Mouse (Mus musculus) midbrain, embryonic 11.5 days (tissue): ENCODE measurements at regions not wholly inside any gene's neighbourhood (a gene's known extent, or its start where the extent isn't known, plus 50 kb on each side); places are given as distances from the start of the nearest gene placed in this dataset.

ENCODE experiments used
- ATAC-seq: fragments of 200-750 bp; cut with Nextera tagmentation; 2 replicates; pipeline ENCODE4 v1.8.0; 2017; ENCODE audit warnings: moderate TSS enrichment, moderate library complexity; ENCODE audit not compliant: low FRiP score
- DNase-seq: peaks from one replicate; pipeline ENCODE4 v3.0.0; 2015; ENCODE audit warnings: low spot score; ENCODE audit errors: missing footprints
- H3K27ac ChIP-seq: fragments of 300-500 bp; sonication (generic); 2 replicates; pipeline ENCODE4 v1.5.1; 2014; ENCODE audit warnings: low read depth, low read length
- H3K27me3 ChIP-seq: fragments of 300-500 bp; sonication (generic); 2 replicates; pipeline ENCODE4 v1.6.1; 2014; ENCODE audit warnings: mild to moderate bottlenecking, low read length, moderate library complexity, mixed read lengths; ENCODE audit not compliant: control insufficient read depth, insufficient read depth
- H3K36me3 ChIP-seq: fragments of 300-500 bp; sonication (generic); 2 replicates; pipeline ENCODE4 v1.6.1; 2014; ENCODE audit warnings: mild to moderate bottlenecking, low read length, moderate library complexity, mixed read lengths; ENCODE audit not compliant: control insufficient read depth, insufficient read depth
- H3K4me1 ChIP-seq: fragments of 300-500 bp; sonication (generic); 2 replicates; pipeline ENCODE4 v1.6.1; 2014; ENCODE audit warnings: low read length; ENCODE audit not compliant: control insufficient read depth, insufficient read depth
- H3K4me2 ChIP-seq: fragments of 300-500 bp; sonication (generic); 2 replicates; pipeline ENCODE4 v1.6.1; 2014; ENCODE audit warnings: mild to moderate bottlenecking, moderate library complexity
- H3K4me3 ChIP-seq: fragments of 300-500 bp; sonication (generic); 2 replicates; pipeline ENCODE4 v1.5.1; 2014; ENCODE audit warnings: low read depth, low read length
- H3K9ac ChIP-seq: fragments of 300-500 bp; sonication (generic); 2 replicates; pipeline ENCODE4 v1.6.1; 2014; ENCODE audit warnings: low read length
- H3K9me3 ChIP-seq: fragments of 300-500 bp; sonication (generic); 2 replicates; pipeline ENCODE4 v1.6.1; 2016; ENCODE audit warnings: low read length; ENCODE audit not compliant: control insufficient read depth
- WGBS: fragments of 180-500 bp; shearing (Covaris S2); extraction: QIAGEN DNeasy Blood & Tissue Kit; methylation state at CpG from one replicate; pipeline ENCODE4 v1.1.7; 2014; 5-methylcytosine and 5-hydroxymethylcytosine counted together

DNA sequence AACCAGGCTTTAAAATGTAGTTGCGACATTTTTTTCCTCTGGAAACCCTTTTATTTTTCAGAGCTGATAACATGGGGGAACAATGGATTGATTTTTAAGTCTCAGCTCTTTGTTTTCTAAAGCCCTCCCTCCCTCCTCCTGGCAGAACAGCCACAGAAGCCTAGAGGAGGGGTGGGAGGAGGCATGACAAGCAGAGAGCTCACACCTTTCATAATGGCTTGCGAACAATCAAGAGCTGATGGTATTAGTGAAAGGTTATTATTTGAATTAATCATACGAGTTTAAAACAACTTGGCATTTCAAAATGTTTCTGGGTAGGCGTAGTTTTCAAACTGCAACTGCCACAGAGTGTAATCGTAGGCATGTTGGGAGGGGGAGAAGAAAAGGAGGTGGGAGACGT is 894.3 kb upstream of the Tenm3 start:
- 70% methylated on average over 6 of the region's 6 CpGs for WGBS
- no peaks in the 10 kb centered on the region for H3K4me1 ChIP-seq
- H3K9ac ChIP-seq, result no peak overlapping the region
- H3K36me3 ChIP-seq, result no peaks in the 10 kb centered on the region
- DNase-seq (no peak), ATAC-seq (no peak)
- no peak overlapping the region for H3K4me2 ChIP-seq
- H3K27me3 ChIP-seq, result no peaks in the 10 kb centered on the region
- no peak overlapping the region for H3K27ac ChIP-seq
- no peaks in the 10 kb centered on the region for H3K9me3 ChIP-seq
- no peak overlapping the region for H3K4me3 ChIP-seq

DNA sequence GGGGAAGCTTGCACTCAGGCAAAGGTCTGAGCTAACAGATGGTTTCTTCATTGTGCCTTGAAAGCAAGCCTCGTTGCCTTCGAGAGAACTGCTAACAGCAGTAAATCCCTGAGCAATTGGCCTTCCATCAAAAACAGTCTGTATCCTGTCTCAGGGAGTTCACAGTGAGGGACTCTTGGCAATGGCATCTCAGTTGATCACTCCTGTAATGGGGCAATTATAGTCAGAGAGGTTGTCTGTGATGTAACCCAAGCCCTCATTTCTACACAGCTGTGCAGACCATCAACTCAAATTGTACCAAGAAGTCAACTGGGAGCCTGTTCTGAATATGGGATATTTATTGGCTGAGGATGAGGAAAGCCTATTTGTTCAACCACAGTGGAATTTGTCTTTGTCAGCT is 885.4 kb upstream of the Tenm3 start:
- no peaks in the 10 kb centered on the region for H3K4me1 ChIP-seq
- H3K9ac ChIP-seq, result no peak overlapping the region
- no peak overlapping the region for H3K27ac ChIP-seq
- no peak for ATAC-seq
- 75% methylated on average over 2 of the region's 2 CpGs for WGBS
- no peaks in the 10 kb centered on the region for H3K36me3 ChIP-seq
- no peak for DNase-seq
- H3K4me3 ChIP-seq, result no peak overlapping the region
- H3K4me2 ChIP-seq, result no peak overlapping the region
- no peaks in the 10 kb centered on the region for H3K9me3 ChIP-seq
- no peaks in the 10 kb centered on the region for H3K27me3 ChIP-seq

DNA sequence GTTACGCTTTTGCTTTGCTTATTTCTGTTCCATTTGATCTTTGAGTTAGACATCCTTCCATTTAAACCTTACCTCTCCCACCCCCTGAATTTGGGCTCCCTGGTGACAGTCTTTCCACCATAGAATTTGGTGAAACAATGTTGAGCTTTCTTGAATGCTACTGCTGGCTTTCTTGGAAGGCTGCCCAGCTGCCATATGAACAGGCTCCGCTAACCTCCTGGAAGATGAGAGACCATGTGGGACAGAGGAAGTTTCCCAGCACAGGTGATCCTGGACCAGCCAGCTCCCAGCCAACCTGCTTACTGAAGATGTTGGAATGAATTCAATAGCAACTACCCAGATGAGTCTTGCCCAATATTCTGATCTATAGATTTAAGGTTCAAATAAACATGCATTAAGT is 868.6 kb upstream of the Tenm3 start:
- H3K9ac ChIP-seq, result no peak overlapping the region
- no peak for DNase-seq
- no peak overlapping the region for H3K4me3 ChIP-seq
- no peak overlapping the region for H3K27ac ChIP-seq
- WGBS, result 99% methylated on average over 2 of the region's 2 CpGs
- no peaks in the 10 kb centered on the region for H3K36me3 ChIP-seq
- no peaks in the 10 kb centered on the region for H3K9me3 ChIP-seq
- ATAC-seq, result no peak
- H3K27me3 ChIP-seq, result no peaks in the 10 kb centered on the region
- H3K4me1 ChIP-seq, result no peaks in the 10 kb centered on the region
- no peak overlapping the region for H3K4me2 ChIP-seq

DNA sequence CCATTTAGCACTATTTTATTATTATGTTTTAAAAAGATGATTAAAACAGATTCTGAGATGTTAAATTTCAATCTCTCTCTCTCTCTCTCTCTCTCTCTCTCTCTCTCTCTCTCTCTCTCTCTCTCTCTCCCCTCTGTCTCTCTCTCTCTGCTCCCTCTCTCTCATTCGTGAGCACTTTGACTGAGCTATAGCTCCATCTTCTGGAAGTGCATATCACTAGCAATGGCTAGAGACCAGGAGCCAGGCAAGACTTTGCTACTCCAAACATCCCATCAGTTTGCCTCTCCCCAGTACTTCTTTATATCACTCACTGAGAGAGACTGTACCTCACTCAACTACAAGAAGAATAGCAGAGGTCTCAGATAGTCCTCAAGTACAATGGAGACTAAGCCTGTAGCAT is 865.0 kb upstream of the Tenm3 start:
- Histone ChIP-seq H3K4me2 (no peak overlapping the region), H3K9ac (no peak overlapping the region), H3K4me3 (no peak overlapping the region), H3K27me3 (no peaks in the 10 kb centered on the region), H3K36me3 (no peaks in the 10 kb centered on the region), H3K27ac (no peak overlapping the region), H3K9me3 (no peaks in the 10 kb centered on the region), H3K4me1 (no peaks in the 10 kb centered on the region)
- whole genome bisulfite sequencing, result 0% methylated on average over 1 of the region's 1 CpGs
- ATAC-seq, result no peak
- no peak for DNase-seq

DNA sequence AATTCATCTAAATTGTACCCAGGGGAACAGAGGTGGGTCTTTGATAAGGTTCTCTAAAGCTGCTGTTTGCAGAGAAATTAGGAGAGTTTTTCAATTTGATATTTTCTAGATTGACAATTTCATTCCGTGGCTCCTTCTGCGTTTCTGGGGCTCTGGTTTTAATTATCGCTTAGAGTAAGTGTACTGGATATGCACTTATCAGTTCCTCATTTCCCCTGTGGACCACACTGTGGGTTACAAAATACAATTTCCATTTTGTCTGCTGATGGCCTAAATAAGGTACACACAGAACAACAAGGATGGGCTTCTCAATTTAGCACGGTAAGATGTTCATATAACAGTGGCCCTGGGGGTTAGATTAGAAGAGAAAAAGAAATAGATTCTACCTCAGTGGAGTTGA is 855.3 kb upstream of the Tenm3 start:
- H3K36me3 ChIP-seq, result no peaks in the 10 kb centered on the region
- 82% methylated on average over 4 of the region's 4 CpGs for WGBS
- H3K27ac ChIP-seq, result no peak overlapping the region
- DNase-seq, result no peak
- H3K27me3 ChIP-seq, result no peaks in the 10 kb centered on the region
- no peak overlapping the region for H3K4me3 ChIP-seq
- H3K9ac ChIP-seq, result no peak overlapping the region
- H3K9me3 ChIP-seq, result no peaks in the 10 kb centered on the region
- no peaks in the 10 kb centered on the region for H3K4me1 ChIP-seq
- H3K4me2 ChIP-seq, result no peak overlapping the region
- no peak for ATAC-seq

DNA sequence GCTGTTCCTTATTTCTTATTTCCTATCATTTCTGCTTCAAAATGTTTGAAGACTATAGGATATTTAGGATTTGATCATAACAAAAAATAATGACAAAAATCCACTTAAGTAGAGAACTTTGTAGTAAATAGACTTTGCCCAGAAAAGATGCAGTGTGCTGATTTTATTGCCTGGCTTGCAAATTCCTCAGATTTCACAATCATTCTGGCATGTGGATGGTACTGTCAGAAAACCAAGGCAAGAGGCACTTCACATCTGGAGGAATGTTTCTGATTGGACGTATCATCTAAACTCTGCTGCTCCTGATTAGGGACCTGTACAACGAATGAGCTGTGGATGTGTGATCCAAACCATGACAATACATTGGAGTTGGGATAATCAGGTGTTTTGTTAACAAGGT is 853.0 kb upstream of the Tenm3 start:
- no peaks in the 10 kb centered on the region for H3K36me3 ChIP-seq
- H3K27me3 ChIP-seq, result no peaks in the 10 kb centered on the region
- H3K9me3 ChIP-seq, result no peaks in the 10 kb centered on the region
- no peak overlapping the region for H3K4me2 ChIP-seq
- DNase-seq (no peak), ATAC-seq (no peak)
- no peak overlapping the region for H3K9ac ChIP-seq
- no peaks in the 10 kb centered on the region for H3K4me1 ChIP-seq
- H3K27ac ChIP-seq, result no peak overlapping the region
- 82% methylated on average over 2 of the region's 2 CpGs for WGBS
- no peak overlapping the region for H3K4me3 ChIP-seq
